Mouse (Mus musculus) embryonic facial prominence, embryonic 13.5 days (tissue): Measurements from ENCODE around the gene Apbb1ip. TPM values are rescaled to one million over a fixed set of nuclear protein-coding genes. Genes with fewer than 3 reads are reported as not detected.

Experiments
- ATAC-seq: fragments of 200-750 bp; cut with Nextera tagmentation; 2 replicates; pipeline ENCODE4 v1.8.0; 2017; ENCODE audit warnings: low read depth; ENCODE audit not compliant: insufficient number of reproducible peaks, insufficient read depth, low FRiP score, low TSS enrichment
- H3K27ac ChIP-seq: fragments of 300-500 bp; sonication (generic); 2 replicates; pipeline ENCODE4 v1.5.1; 2015; ENCODE audit warnings: moderate library complexity, mild to moderate bottlenecking, inconsistent platforms
- H3K27me3 ChIP-seq: fragments of 300-500 bp; sonication (generic); 2 replicates; pipeline ENCODE4 v1.6.1; 2015; ENCODE audit warnings: mild to moderate bottlenecking, inconsistent platforms
- H3K36me3 ChIP-seq: fragments of 300-500 bp; sonication (generic); 2 replicates; pipeline ENCODE4 v1.6.1; 2015; ENCODE audit warnings: mild to moderate bottlenecking, inconsistent platforms
- H3K4me1 ChIP-seq: fragments of 300-500 bp; sonication (generic); 2 replicates; pipeline ENCODE4 v1.6.1; 2015; ENCODE audit warnings: inconsistent platforms
- H3K4me2 ChIP-seq: fragments of 300-500 bp; sonication (generic); 2 replicates; pipeline ENCODE4 v1.6.1; 2015; ENCODE audit warnings: moderate library complexity, mild to moderate bottlenecking, inconsistent platforms
- H3K4me3 ChIP-seq: fragments of 300-500 bp; sonication (generic); 2 replicates; pipeline ENCODE4 v1.5.1; 2015; ENCODE audit warnings: mild to moderate bottlenecking, inconsistent platforms
- H3K9ac ChIP-seq: fragments of 300-500 bp; sonication (generic); 2 replicates; pipeline ENCODE4 v1.6.1; 2015; ENCODE audit warnings: mild to moderate bottlenecking, inconsistent platforms
- H3K9me3 ChIP-seq: fragments of 300-500 bp; sonication (generic); 2 replicates; pipeline ENCODE4 v1.6.1; 2016; ENCODE audit warnings: inconsistent platforms
- WGBS: fragments of 180-500 bp; shearing (Covaris S2); methylation state at CpG from one replicate; pipeline ENCODE4 v1.1.7; 2015; ENCODE audit warnings: mixed read lengths; 5-methylcytosine and 5-hydroxymethylcytosine counted together
- polyA plus RNA-seq: library from polyadenylated mRNA; unstranded; fragments of >200 nt; fragmentation: Nextera tagmentation; extraction: Ambion mirVana; gene quantifications from 2 replicates; pipeline ENCODE4 v1.2.1, GENCODE M21; 2015

The Apbb1ip gene
- 2.9 and 4.5 TPM in 2 replicates for polyA plus RNA-seq

DNA sequence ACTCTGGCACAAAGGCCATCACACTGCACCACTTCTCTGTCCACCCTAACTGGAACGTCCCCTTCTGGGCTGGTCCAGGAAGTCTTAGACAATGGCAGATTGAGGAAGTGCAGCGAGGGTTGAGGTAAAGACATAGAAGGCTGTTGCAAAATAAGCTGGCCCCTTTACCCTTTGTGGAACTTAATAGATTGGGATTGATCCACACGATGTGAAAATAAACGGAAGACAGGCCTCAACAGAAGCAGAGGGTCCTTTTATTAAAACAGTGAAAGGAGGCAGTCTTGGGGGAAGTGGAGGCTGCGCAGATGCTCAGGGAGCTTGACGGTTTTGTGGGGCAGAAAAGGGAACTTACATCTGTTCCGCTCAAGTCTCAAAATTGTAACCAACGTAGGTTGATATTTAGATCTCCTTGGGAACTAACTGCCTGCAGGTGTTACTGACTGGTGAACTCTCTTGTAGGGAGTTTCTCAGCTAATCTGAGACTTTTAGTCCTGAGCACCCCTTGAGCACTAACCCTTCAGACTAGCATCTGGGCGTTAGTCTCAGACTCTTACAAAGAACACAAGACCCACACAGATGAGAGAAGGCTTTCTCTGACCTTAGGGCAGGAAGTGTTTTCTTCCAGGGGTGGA, at the start of gene Apbb1ip:
Gene Apbb1ip (plus strand): TSS at position 546 of the 632 bp plus-strand sequence.
- peak within 1 kb of the TSS; percentile 64 for H3K9ac ChIP-seq
- no peak within 1 kb of the TSS for H3K27ac ChIP-seq

DNA sequence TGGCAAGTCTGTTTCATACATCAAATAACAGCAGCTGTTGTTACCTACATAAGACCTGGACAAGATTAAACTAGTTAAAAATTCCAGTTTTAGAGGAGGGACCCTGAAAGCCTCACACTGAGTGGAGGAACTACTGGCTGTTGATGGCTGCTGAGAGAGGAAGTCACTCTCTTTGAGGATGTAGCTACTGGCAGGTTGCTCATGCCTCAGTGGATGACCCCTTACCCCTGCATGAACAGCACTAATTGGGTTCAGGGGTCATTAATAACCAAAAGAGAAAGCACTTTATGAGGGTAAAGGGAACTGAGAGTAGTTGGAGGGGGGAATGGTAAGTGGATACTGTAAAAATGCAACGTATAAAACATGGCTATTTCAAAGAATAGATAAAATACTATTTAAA, 46.8 kb upstream of the Apbb1ip start:
- no peaks in the 10 kb centered on the region for H3K27me3 ChIP-seq
- H3K9ac ChIP-seq: no peak overlapping the region
- ATAC-seq: no peak

More for the DNA sequence above, at the start of gene Apbb1ip:
- WGBS: 17% methylated on average over 9 of the region's 9 CpGs
- no peak for ATAC-seq
- Histone ChIP-seq H3K36me3 (no peaks in the 10 kb centered on the region), H3K9me3 (no peaks in the 10 kb centered on the region), H3K4me3 (peak within 1 kb of the TSS; percentile 45), H3K4me1 (peaks cover 11% of the 10 kb centered on the region; the same call in 1 of the 2 replicates), H3K27me3 (peaks cover 10% of the 10 kb centered on the region), H3K4me2 (peak within 1 kb of the TSS; percentile 89)

DNA sequence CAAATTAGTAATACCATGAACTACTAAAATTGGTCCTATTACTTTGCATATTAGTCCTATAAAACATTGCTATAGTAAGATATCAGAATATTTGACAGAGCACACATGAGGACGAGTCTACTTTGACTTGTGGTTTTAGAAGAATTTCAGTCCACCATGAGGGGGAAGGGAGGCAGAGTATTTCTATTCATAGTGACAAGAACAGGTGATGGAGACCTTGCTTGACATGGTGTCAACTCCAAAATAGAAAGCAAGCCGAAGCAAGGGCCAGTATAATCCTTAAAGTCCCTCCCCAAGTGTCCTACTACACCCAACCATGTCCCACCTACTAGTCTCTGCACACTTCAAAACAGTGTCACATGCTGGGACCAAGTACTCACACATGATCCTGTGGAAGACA, 37.8 kb upstream of the Apbb1ip start:
- Histone ChIP-seq H3K27ac (no peak overlapping the region), H3K27me3 (no peaks in the 10 kb centered on the region)

More for the DNA sequence above, 46.8 kb upstream of the Apbb1ip start:
- Histone ChIP-seq H3K27ac (no peak overlapping the region), H3K9me3 (no peaks in the 10 kb centered on the region), H3K36me3 (no peaks in the 10 kb centered on the region), H3K4me3 (no peak overlapping the region), H3K4me2 (no peak overlapping the region), H3K4me1 (no peaks in the 10 kb centered on the region)
- WGBS: 69% methylated on average over 1 of the region's 1 CpGs

DNA sequence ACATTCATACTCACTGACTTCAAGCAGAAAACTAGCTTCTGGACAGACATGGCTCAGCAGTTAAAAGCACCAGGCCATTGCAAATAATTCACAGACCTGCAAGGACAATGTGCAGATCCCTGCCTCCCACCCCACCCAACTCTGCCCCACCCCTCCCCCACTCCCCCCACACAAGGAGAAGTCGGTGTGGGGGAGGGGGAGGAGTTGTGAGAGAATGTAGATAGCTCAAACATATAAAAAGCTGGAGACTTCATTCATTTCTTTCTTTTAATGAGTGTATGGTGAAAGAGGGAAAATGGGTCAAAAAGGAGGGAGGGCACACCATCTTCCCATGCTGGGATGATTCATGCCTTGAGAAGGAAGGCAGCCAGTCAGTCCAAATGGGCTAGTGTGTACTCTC, 34.5 kb upstream of the Apbb1ip start:
- H3K9ac ChIP-seq: no peak overlapping the region
- H3K27me3 ChIP-seq: no peaks in the 10 kb centered on the region
- no peaks in the 10 kb centered on the region for H3K4me1 ChIP-seq
- ATAC-seq: no peak
- H3K4me2 ChIP-seq: no peak overlapping the region
- 55% methylated on average over 1 of the region's 1 CpGs for WGBS
- H3K4me3 ChIP-seq: no peak overlapping the region
- no peak overlapping the region for H3K27ac ChIP-seq
- no peaks in the 10 kb centered on the region for H3K36me3 ChIP-seq
- H3K9me3 ChIP-seq: no peaks in the 10 kb centered on the region

More for the DNA sequence above, 37.8 kb upstream of the Apbb1ip start:
- Histone ChIP-seq H3K9ac (no peak overlapping the region), H3K36me3 (no peaks in the 10 kb centered on the region), H3K4me2 (no peak overlapping the region), H3K4me1 (no peaks in the 10 kb centered on the region), H3K4me3 (no peak overlapping the region), H3K9me3 (no peaks in the 10 kb centered on the region)
- ATAC-seq: no peak
- 82% methylated on average over 2 of the region's 2 CpGs for WGBS

DNA sequence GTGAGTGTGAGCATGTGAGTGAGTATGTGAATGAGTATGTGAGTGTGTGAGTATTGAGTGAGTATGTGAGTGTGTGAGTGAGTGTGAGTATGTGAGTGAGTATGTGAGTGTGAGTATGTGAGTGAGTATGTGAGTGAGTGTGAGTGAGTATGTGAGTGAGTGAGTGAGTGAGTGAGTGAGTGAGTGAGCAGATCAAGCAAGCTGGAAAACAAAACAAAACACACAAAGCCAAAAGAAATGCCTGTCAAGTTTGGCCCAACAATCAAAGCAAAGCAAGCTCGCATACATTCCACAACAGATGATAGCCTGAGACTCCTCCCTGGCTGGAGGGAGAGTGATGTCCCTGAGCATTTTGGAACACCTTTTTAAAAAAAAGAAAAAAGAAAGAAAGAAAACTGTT, 33.5 kb upstream of the Apbb1ip start:
- Histone ChIP-seq H3K9me3 (no peaks in the 10 kb centered on the region), H3K27me3 (peaks cover under 1% of the 10 kb centered on the region; the same call in 1 of the 2 replicates), H3K27ac (no peak overlapping the region), H3K36me3 (no peaks in the 10 kb centered on the region), H3K4me3 (no peak overlapping the region), H3K9ac (no peak overlapping the region), H3K4me2 (no peak overlapping the region), H3K4me1 (no peaks in the 10 kb centered on the region)
- 63% methylated on average over 1 of the region's 1 CpGs for WGBS
- ATAC-seq: no peak

DNA sequence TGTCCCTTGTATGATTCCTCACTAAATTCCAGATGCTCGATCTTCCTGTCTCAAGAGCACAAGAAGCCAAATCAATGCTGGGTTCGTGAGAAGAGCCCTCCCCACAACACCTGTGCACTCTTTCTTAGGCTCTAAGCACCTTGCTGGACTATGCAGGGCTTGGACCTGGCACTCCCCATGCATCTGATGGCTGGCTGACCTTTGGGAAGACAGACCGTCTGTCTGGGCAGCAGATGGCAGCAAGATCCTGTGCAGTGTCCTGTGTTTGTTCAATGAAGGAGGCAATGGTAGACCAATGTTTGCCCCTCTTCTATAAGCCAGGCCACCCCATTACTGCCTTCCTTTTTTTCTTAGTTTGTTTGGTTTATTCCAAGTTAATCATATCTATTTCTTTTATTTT, 32.7 kb upstream of the Apbb1ip start:
- Histone ChIP-seq H3K27ac (no peak overlapping the region), H3K27me3 (peaks cover 6% of the 10 kb centered on the region; the same call in 1 of the 2 replicates), H3K9ac (no peak overlapping the region), H3K36me3 (no peaks in the 10 kb centered on the region), H3K4me1 (no peaks in the 10 kb centered on the region), H3K4me2 (no peak overlapping the region), H3K9me3 (no peaks in the 10 kb centered on the region), H3K4me3 (no peak overlapping the region)
- no peak for ATAC-seq
- 60% methylated on average over 3 of the region's 3 CpGs for WGBS

DNA sequence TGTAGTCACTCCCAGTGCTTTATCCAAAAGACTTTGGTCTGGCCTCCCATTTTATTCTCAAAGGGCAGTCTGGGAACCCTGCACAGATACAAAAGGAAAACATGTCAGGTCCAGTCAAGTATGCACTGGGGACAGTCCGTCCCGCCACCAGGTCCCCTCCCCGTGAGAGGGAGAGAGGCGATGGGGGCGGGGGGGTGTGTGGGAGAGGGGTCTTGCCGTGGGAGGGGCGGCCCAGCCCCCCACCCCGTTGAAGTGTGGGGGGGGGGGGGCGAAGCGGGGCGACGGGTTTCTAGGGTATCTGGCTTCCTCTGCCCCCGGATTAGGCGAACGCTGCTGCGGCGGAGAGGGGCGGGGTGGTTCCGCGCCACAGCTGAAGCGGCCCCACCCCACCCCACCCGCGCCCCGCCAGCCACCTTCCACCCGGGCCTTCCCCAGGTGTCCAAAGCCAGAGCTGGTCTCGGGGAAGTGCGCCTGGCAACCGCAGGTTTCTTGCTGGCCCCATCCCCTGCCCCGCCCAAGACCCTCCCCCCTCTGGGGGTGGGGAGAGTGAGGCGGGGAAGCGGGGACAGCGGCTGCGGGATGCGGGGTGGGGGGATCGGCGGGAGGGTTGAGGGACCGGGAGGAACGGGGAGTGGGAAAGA, 29.7 kb upstream of the Apbb1ip start:
- no peak overlapping the region for H3K4me3 ChIP-seq
- no peaks in the 10 kb centered on the region for H3K4me1 ChIP-seq
- peaks cover 6% of the 10 kb centered on the region; the same call in 1 of the 2 replicates for H3K27me3 ChIP-seq
- 0% methylated on average over 26 of the region's 38 CpGs for WGBS
- H3K9me3 ChIP-seq: no peaks in the 10 kb centered on the region
- no peak overlapping the region for H3K4me2 ChIP-seq
- H3K36me3 ChIP-seq: no peaks in the 10 kb centered on the region
- H3K9ac ChIP-seq: no peak overlapping the region
- ATAC-seq: 0 out of 2 replicates have a peak, but pooled peaks have one; percentile 38
- no peak overlapping the region for H3K27ac ChIP-seq

DNA sequence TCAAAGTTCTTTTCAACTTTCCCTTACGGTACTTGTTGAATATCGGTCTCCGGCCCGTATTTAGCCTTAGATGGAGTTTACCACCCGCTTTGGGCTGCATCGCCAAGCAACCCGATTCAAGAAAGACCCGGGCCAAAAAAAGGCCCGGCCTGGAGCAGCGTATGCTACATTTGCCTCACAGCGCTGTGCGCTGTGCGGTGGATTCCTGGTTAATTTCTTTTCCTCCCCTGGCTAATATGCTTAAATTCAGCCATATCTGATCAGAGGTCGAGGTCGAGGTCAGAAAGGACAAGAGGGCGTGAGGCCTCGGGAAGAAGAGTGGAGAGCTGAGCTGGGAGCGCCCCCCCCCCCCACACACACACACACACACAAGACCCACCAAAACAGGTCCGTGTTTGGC, 29.0 kb upstream of the Apbb1ip start:
- H3K4me1 ChIP-seq: no peaks in the 10 kb centered on the region

DNA sequence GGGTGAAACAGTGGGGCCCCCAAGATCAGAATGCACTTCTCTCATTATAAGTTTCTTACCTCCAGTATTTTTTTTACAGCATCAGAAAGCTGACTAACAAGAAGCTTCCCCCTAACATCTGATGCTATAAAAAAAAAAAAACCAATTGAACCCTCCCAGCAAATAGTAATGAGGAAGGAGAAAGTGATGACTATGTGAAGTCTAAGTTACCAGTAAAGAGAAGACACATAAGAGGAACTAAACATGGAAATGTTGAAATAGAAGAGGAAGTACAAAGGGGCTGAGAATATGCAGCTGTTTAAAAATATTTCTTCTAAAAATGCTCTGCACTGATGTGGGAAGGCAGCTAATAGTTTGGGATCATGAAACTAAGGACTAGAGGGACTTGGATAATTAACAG, 27.1 kb upstream of the Apbb1ip start:
- ATAC-seq: no peak
- Histone ChIP-seq H3K27ac (no peak overlapping the region), H3K9ac (no peak overlapping the region), H3K4me1 (no peaks in the 10 kb centered on the region), H3K27me3 (peaks cover 6% of the 10 kb centered on the region; the same call in 1 of the 2 replicates), H3K36me3 (no peaks in the 10 kb centered on the region), H3K4me3 (no peak overlapping the region), H3K4me2 (no peak overlapping the region), H3K9me3 (no peaks in the 10 kb centered on the region)

More for the DNA sequence above, 29.0 kb upstream of the Apbb1ip start:
- Histone ChIP-seq H3K9me3 (no peaks in the 10 kb centered on the region), H3K27me3 (peaks cover 6% of the 10 kb centered on the region; the same call in 1 of the 2 replicates), H3K4me2 (no peak overlapping the region), H3K4me3 (no peak overlapping the region), H3K36me3 (no peaks in the 10 kb centered on the region), H3K9ac (no peak overlapping the region), H3K27ac (no peak overlapping the region)
- ATAC-seq: no peak
- 1% methylated on average over 19 of the region's 19 CpGs for WGBS

DNA sequence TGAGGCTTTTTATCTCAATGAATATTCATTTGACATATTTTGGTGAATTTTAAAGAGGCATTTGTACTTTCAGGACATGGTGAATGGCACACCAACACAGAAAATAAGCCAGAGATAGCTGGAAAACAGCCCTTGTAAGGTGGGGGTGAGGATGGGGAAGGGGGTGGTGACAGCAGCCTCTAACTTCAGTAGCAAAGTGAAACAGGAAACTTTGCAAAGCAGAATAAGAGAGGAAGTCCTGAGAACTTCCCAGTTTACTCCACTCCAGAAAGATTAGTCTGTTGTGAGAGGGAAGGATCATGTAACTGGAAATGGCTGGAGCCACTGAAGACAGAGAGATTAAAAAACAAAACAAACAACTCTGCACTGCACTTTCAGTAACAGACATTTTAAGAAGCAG, 26.0 kb upstream of the Apbb1ip start:
- no peak overlapping the region for H3K4me2 ChIP-seq
- H3K4me1 ChIP-seq: no peaks in the 10 kb centered on the region
- no peak overlapping the region for H3K27ac ChIP-seq
- no peaks in the 10 kb centered on the region for H3K36me3 ChIP-seq
- H3K27me3 ChIP-seq: peaks cover 6% of the 10 kb centered on the region; the same call in 1 of the 2 replicates
- no peaks in the 10 kb centered on the region for H3K9me3 ChIP-seq
- no peak overlapping the region for H3K4me3 ChIP-seq
- no peak for ATAC-seq
- no peak overlapping the region for H3K9ac ChIP-seq

DNA sequence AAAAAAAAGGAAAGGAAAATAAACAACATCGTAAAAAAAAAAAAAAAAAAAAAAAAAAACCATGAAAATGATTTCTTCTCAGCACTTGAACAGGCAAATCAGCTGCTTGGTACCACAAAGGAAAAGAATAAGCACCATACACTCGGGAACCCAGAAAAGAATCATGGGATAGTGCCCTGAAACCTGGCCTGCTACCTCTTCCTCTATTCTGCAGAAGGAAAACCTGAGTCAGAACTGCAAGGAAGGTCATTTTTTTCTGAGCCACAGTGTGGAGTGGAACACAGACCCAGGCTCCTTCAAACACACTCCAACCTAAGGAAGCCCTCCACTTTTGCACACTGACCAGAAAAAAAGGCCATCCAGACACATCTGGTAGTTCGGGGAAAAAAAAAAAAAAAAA, 24.1 kb upstream of the Apbb1ip start:
- H3K9ac ChIP-seq: no peak overlapping the region
- H3K4me3 ChIP-seq: no peak overlapping the region
- peaks cover 6% of the 10 kb centered on the region; the same call in 1 of the 2 replicates for H3K27me3 ChIP-seq
- no peaks in the 10 kb centered on the region for H3K4me1 ChIP-seq
- H3K36me3 ChIP-seq: no peaks in the 10 kb centered on the region
- H3K9me3 ChIP-seq: no peaks in the 10 kb centered on the region
- 86% methylated on average over 3 of the region's 3 CpGs for WGBS
- no peak overlapping the region for H3K4me2 ChIP-seq
- H3K27ac ChIP-seq: no peak overlapping the region
- no peak for ATAC-seq

DNA sequence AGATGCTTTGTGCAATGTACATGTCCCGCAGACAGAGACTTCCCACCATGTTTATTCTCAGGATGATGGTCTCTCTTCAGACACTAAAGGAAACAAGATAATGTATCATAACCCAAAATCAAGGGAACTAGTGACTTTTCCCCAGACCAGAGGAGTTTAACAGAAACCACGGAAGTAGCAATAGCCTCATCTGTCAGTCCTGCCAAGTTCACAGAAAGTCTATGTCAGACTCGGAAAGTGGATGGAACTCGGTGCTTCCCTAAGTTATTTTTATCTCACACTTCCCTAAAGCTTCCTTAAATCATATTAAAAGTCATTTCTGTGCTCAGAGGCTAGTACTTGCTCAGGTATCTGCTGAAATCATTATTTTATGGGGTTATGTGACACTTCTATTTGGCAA, 21.4 kb upstream of the Apbb1ip start:
- no peak for ATAC-seq
- H3K4me3 ChIP-seq: no peak overlapping the region
- H3K4me1 ChIP-seq: no peaks in the 10 kb centered on the region
- no peaks in the 10 kb centered on the region for H3K27me3 ChIP-seq
- no peaks in the 10 kb centered on the region for H3K36me3 ChIP-seq
- H3K4me2 ChIP-seq: no peak overlapping the region
- no peaks in the 10 kb centered on the region for H3K9me3 ChIP-seq
- no peak overlapping the region for H3K9ac ChIP-seq
- no peak overlapping the region for H3K27ac ChIP-seq
- 85% methylated on average over 4 of the region's 4 CpGs for WGBS
